Mouse (Mus musculus): ENCODE results near the gene Prr14. TPM values are rescaled to one million over a fixed set of nuclear protein-coding genes. Genes with fewer than 3 reads are reported as not detected.

Prr14 gene
- polyA plus RNA-seq, 1 experiment from 2014 or later: 44.5 TPM

DNA sequence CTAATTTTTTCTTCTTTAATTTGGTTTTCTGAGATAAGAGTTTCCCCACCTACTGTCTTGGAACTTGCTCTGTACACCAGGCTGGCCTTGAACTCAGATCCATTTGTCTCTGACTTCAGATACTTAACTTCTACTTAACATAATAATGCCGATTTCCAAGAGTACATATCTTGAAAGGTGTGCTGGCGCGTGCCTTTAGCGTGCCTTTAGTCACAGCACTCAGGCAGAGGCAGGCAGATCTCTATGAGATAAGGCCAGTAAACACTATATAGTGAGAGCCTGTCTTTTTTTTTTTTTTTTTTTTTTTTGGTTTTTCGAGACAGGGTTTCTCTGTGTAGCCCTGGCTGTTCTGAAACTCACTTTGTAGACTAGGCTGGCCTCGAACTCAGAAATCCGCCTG lies 56.9 kb downstream of the Prr14 start:
- peaks cover 23% of the 10 kb centered on the region for H3K4me1 ChIP-seq (replicated peaks)
- no peak overlapping the region for H3K27ac ChIP-seq (replicated peaks)
- no peak overlapping the region for H3K4me2 ChIP-seq
- no peak overlapping the region for H3K9ac ChIP-seq
- peaks cover 63% of the 10 kb centered on the region for H3K36me3 ChIP-seq
- H3K4me3 ChIP-seq: no peak overlapping the region
- H3K27me3 ChIP-seq: no peaks in the 10 kb centered on the region
- 91% methylated on average over 7 of the region's 7 CpGs for WGBS
- no peak for ATAC-seq (ENCODE audit: low read depth)
- no peaks in the 10 kb centered on the region for H3K9me3 ChIP-seq

DNA sequence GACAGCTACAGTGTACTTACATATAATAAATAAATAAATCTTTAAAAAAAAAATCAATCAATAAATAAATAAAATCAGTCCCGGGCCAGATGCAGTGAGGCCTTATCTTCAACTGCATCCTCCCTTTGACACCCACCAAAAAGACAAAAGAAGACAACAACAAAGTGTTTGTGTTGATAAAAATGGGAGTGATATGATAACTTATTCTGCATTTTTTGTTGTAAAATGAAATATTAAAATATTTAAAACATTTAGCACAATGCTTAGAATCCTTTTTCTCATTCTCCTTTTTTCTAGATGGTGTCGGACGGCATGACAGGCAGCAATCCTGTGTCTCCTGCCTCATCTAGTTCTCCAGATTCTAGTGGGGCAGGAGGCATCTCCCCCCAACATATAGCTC lies 59.9 kb downstream of the Prr14 start, which contains the start of gene Gm42715:
Gene Gm42715, plus strand, starts transcription at position 301 of the 400 bp plus-strand sequence.
- no peak for ATAC-seq (ENCODE audit: low read depth)
- 93% methylated on average over 3 of the region's 3 CpGs for WGBS
- Histone ChIP-seq H3K9me3 (no peaks in the 10 kb centered on the region), H3K4me2 (no peak within 1 kb of the TSS), H3K4me3 (no peak within 1 kb of the TSS), H3K27ac (replicated peaks) (no peak within 1 kb of the TSS), H3K4me1 (replicated peaks) (peaks cover 5% of the 10 kb centered on the region), H3K27me3 (no peaks in the 10 kb centered on the region), H3K36me3 (peaks cover 92% of the 10 kb centered on the region), H3K9ac (no peak within 1 kb of the TSS)

Small RNA genes lying within 50 kb of the gene (microRNA-seq; reads per million reads assigned to microRNA genes)
- gene Gm47278 (not detected), gene Mir7060 (not detected)

Other genes with a start within 250 kb of the Prr14 start
- 54.7 and 58.0 TPM in 2 replicates for gene Zfp553, start 226.6 kb upstream of the Prr14 start, polyA plus RNA-seq (2015; fragmentation: Nextera tagmentation; extraction: Ambion mirVana)
- gene Sept1, start 226.5 kb upstream of the Prr14 start, polyA plus RNA-seq (2015; fragmentation: Nextera tagmentation; extraction: Ambion mirVana): 16.2 and 23.7 TPM in 2 replicates
- gene Zfp771, start 215.3 kb upstream of the Prr14 start, polyA plus RNA-seq (2015; fragmentation: Nextera tagmentation; extraction: Ambion mirVana): 55.0 and 62.4 TPM in 2 replicates
- 102 and 110 TPM in 2 replicates for gene Dctpp1, start 198.9 kb upstream of the Prr14 start, polyA plus RNA-seq (2015; fragmentation: Nextera tagmentation; extraction: Ambion mirVana)
- gene Sephs2, start 185.6 kb upstream of the Prr14 start, polyA plus RNA-seq (2015; fragmentation: Nextera tagmentation; extraction: Ambion mirVana): 61.4 and 65.2 TPM in 2 replicates
- gene Itgal, start 163.4 kb upstream of the Prr14 start, polyA plus RNA-seq (2015; fragmentation: Nextera tagmentation; extraction: Ambion mirVana): 0.31 and 0.41 TPM in 2 replicates
- gene Zfp768, start 114.0 kb upstream of the Prr14 start, polyA plus RNA-seq (2015; fragmentation: Nextera tagmentation; extraction: Ambion mirVana): 17.2 and 17.9 TPM in 2 replicates
- gene Zfp747, start 83.6 kb upstream of the Prr14 start, polyA plus RNA-seq (2015; fragmentation: Nextera tagmentation; extraction: Ambion mirVana): 8.5 and 8.6 TPM in 2 replicates
- gene 9130019O22Rik, start 72.4 kb upstream of the Prr14 start, polyA plus RNA-seq (2015; fragmentation: Nextera tagmentation; extraction: Ambion mirVana): 4.2 and 5.0 TPM in 2 replicates
- gene E430018J23Rik, start 66.0 kb upstream of the Prr14 start, polyA plus RNA-seq (2015; fragmentation: Nextera tagmentation; extraction: Ambion mirVana): 5.2 and 5.7 TPM in 2 replicates
- gene Zfp764, start 52.8 kb upstream of the Prr14 start, polyA plus RNA-seq (2015; fragmentation: Nextera tagmentation; extraction: Ambion mirVana): 4.0 and 4.5 TPM in 2 replicates
- 31.1 and 37.7 TPM in 2 replicates for gene Zfp688, start 37.5 kb upstream of the Prr14 start, polyA plus RNA-seq (2015; fragmentation: Nextera tagmentation; extraction: Ambion mirVana)
- gene Zfp689, start 10.5 kb upstream of the Prr14 start, polyA plus RNA-seq (2015; fragmentation: Nextera tagmentation; extraction: Ambion mirVana): 13.0 and 15.2 TPM in 2 replicates
- 12.1 and 12.6 TPM in 2 replicates for gene Fbrs, start 19.6 kb downstream of the Prr14 start, polyA plus RNA-seq (2015; fragmentation: Nextera tagmentation; extraction: Ambion mirVana)
- gene Srcap, start 52.4 kb downstream of the Prr14 start, polyA plus RNA-seq (2015; fragmentation: Nextera tagmentation; extraction: Ambion mirVana): 50.1 and 56.1 TPM in 2 replicates
- gene Gm42715, start 60.0 kb downstream of the Prr14 start, polyA plus RNA-seq (2015; fragmentation: Nextera tagmentation; extraction: Ambion mirVana): 15.7 and 16.6 TPM in 2 replicates
- 4.5 and 4.8 TPM in 2 replicates for gene Tmem265, start 101.8 kb downstream of the Prr14 start, polyA plus RNA-seq (2015; fragmentation: Nextera tagmentation; extraction: Ambion mirVana)
- gene Phkg2, start 113.7 kb downstream of the Prr14 start, polyA plus RNA-seq (2015; fragmentation: Nextera tagmentation; extraction: Ambion mirVana): 59.1 and 62.8 TPM in 2 replicates
- gene Ccdc189, start 129.0 kb downstream of the Prr14 start, polyA plus RNA-seq (2015; fragmentation: Nextera tagmentation; extraction: Ambion mirVana): 9.2 and 11.2 TPM in 2 replicates
- gene Rnf40, start 129.2 kb downstream of the Prr14 start, polyA plus RNA-seq (2015; fragmentation: Nextera tagmentation; extraction: Ambion mirVana): 43.5 and 48.3 TPM in 2 replicates
- 22.8 and 23.1 TPM in 2 replicates for gene Zfp629, start 156.2 kb downstream of the Prr14 start, polyA plus RNA-seq (2015; fragmentation: Nextera tagmentation; extraction: Ambion mirVana)
- gene Bcl7c, start 249.3 kb downstream of the Prr14 start, polyA plus RNA-seq (2015; fragmentation: Nextera tagmentation; extraction: Ambion mirVana): 41.2 and 44.9 TPM in 2 replicates

Data from neural tube, embryonic 13.5 days (tissue).